Mouse (Mus musculus): ENCODE data around the gene Pglyrp1. TPM values are rescaled to one million over a fixed set of nuclear protein-coding genes. Genes with fewer than 3 reads are reported as not detected.
"Not testable (repeated sequence)": the region's sequence is repeated elsewhere in the genome, so short reads cannot be mapped to it uniquely, and the experiment has no call there.

Gene Pglyrp1
- 0.26 and 0.43 TPM in 2 replicates for polyA plus RNA-seq (2016; fragmentation: Nextera tagmentation; extraction: Ambion mirVana)

DNA sequence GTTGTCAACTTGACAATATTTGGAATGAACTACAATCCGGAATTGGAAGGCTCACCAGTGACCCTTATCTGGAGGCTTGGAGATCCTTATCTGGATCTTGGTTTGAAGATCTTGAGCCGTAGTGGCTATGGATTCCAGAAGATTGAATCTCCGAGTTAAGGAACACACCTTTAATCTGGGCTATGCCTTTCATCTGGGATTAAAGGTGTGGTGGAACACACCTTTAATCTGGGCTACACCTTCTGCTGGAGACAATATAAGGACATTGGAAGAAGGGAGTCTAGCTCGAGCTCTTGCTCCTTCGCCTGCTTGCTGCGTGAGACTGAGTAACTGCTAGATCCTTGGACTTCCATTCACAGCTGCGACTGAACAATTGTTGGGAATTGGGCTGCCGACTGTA, at the start of gene Pglyrp1:
TSS of gene Pglyrp1 (plus strand) at position 301 of the 400 bp plus-strand sequence.
- WGBS: 100% methylated on average over 1 of the region's 8 CpGs
- H3K9me3 ChIP-seq; DNase-seq (ENCODE audit: low spot score); H3K27me3 ChIP-seq (ENCODE audit: insufficient read depth, poor library complexity, severe bottlenecking); H3K36me3 ChIP-seq; H3K27ac ChIP-seq; H3K4me3 ChIP-seq; H3K4me1 ChIP-seq: not testable (repeated sequence)

DNA sequence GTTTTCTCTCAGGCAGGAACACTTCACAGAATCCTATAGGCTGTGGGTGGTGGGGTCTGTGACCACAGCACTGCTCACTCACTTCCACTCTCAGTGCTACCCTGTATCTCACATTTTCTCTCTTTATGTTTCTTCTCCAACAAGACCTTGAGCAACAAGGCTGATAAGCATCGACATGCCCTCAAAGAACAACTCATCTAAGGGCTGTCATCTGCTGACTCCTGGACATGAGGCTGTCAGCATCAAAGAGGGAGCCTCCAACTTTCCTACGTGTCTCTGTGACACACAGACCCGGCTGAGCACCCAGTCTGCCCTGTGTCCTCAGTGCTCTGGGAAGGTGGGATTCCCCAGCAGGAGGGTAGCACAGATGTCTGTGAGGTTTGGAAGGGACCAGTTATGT, 49.6 kb upstream of the Pglyrp1 start, which contains the start of gene Psg17:
TSS of gene Psg17 (minus strand) at position 101 of the 400 bp plus-strand sequence.
- no peaks in the 10 kb centered on the region for H3K36me3 ChIP-seq
- H3K4me3 ChIP-seq: no peak within 1 kb of the TSS
- peak; percentile 71 for DNase-seq (ENCODE audit: low spot score)
- no peak within 1 kb of the TSS for H3K27ac ChIP-seq
- H3K9me3 ChIP-seq: no peaks in the 10 kb centered on the region
- H3K27me3 ChIP-seq (ENCODE audit: insufficient read depth, poor library complexity, severe bottlenecking): no peaks in the 10 kb centered on the region
- 69% methylated on average over 3 of the region's 3 CpGs for WGBS
- H3K4me1 ChIP-seq: no peaks in the 10 kb centered on the region

DNA sequence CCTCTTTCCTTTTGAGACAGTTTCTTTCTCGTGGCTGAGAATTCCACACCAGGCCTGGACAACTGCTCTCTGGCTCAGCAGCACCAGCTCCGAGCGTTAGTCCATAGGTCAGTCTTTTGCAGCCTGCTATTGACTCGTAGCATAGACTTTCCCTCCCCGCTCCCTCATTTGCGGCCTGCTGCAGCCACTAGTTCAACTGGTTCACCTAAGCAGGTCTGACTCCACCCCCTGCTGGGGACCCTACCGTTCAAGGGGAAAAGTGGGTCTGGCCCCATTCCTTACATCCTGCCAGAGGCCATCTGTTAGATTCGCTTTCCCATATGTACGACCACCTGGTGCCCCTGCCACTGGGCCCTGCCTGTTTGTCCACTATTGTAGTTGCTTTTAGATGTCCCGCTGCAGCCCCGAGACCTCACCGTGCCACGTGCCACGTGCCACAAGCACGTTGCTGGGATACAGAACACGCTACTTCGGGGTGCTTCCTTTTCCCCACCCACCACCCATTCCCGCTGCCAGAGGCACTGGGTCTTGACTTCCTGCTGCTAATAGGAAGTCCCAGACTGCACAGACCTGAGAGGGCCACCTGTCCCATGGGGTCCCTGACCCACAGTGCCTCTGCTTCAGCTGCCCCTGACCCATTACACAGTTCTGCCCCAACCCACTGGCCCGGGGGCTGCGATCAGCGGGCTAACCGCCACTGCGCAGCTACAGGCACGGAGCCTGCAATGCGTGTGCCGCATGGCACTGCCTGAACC, 43.2 kb upstream of the Pglyrp1 start:
- Histone ChIP-seq H3K27me3 (ENCODE audit: insufficient read depth, poor library complexity, severe bottlenecking) (no peaks in the 10 kb centered on the region), H3K9me3 (peaks cover 4% of the 10 kb centered on the region; the same call in 1 of the 2 replicates), H3K36me3 (no peaks in the 10 kb centered on the region), H3K4me1 (no peaks in the 10 kb centered on the region), H3K27ac (no peak overlapping the region), H3K4me3 (no peak overlapping the region)
- no peak for DNase-seq (ENCODE audit: low spot score)
- WGBS: 58% methylated on average over 26 of the region's 26 CpGs

DNA sequence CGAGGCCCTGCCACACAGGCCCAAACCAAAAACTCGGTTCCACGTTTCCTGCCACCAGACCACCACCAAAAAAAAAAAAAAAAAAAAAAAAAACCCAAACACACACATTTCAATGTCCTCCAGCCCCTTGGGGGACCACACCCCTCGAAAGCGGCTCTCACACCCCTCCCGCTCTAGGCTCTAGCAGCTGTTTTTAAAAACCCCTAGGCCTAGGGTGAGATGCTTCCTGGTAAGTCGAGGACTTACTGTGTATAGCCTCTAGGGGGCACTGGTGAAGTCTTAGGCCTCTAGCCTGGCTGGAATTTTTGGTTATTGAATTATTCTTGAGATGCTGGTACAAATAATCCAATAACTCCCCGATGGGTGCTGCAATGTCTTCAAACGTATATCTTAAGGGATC, 42.5 kb upstream of the Pglyrp1 start:
- DNase-seq (ENCODE audit: low spot score): no peak
- Histone ChIP-seq H3K27me3 (ENCODE audit: insufficient read depth, poor library complexity, severe bottlenecking) (no peaks in the 10 kb centered on the region), H3K27ac (no peak overlapping the region), H3K9me3 (peaks cover 7% of the 10 kb centered on the region; the same call in 1 of the 2 replicates), H3K4me1 (no peaks in the 10 kb centered on the region), H3K36me3 (no peaks in the 10 kb centered on the region), H3K4me3 (no peak overlapping the region)
- WGBS: 51% methylated on average over 9 of the region's 9 CpGs

DNA sequence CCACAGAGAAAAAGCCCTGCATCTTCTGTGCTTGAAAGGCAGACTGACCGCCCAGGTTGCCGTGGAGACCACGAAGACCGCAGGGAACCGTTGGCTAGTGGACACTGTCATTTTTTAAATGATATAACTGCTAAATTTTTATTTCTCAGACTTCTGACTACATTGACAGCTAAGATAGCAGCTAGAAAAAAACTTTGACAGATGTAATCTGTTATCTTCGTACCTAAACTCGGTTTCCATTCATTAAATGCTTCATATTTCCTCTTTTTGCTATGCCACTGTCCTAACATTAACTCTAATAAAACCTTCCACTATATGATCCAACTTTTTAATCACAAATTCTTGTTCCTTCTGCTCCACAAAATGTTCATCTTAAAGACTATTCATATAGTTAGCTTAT, 41.6 kb upstream of the Pglyrp1 start:
- 89% methylated on average over 7 of the region's 7 CpGs for WGBS
- peaks cover 7% of the 10 kb centered on the region; the same call in 1 of the 2 replicates for H3K9me3 ChIP-seq
- no peak overlapping the region for H3K4me3 ChIP-seq
- H3K36me3 ChIP-seq: no peaks in the 10 kb centered on the region
- H3K27me3 ChIP-seq (ENCODE audit: insufficient read depth, poor library complexity, severe bottlenecking): no peaks in the 10 kb centered on the region
- H3K4me1 ChIP-seq: no peaks in the 10 kb centered on the region
- no peak for DNase-seq (ENCODE audit: low spot score)
- H3K27ac ChIP-seq: no peak overlapping the region

DNA sequence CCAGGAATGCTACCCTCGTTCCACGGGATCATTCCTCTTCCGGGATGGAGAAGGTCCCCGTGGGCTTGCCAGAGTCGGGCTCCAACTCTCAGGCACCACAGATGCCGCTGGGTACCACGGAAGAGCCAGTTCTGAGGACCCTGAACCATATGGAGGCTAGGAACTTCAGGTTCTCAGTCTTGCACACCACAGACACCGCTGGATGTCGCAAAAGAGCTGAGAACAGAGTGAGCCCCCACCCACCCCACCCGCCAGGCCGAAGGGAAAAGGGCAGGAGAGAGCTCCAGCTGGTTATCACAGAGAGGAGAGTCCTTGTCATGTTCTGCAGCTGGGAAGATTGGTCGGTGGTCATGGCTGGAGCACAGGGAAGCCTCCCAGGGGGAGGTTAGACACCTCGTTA, 38.8 kb upstream of the Pglyrp1 start:
- H3K27ac ChIP-seq: no peak overlapping the region
- H3K36me3 ChIP-seq: no peaks in the 10 kb centered on the region
- DNase-seq (ENCODE audit: low spot score): no peak
- no peaks in the 10 kb centered on the region for H3K4me1 ChIP-seq
- H3K9me3 ChIP-seq: peaks cover 7% of the 10 kb centered on the region; the same call in 1 of the 2 replicates
- H3K4me3 ChIP-seq: no peak overlapping the region
- no peaks in the 10 kb centered on the region for H3K27me3 ChIP-seq (ENCODE audit: insufficient read depth, poor library complexity, severe bottlenecking)
- 28% methylated on average over 13 of the region's 13 CpGs for WGBS

DNA sequence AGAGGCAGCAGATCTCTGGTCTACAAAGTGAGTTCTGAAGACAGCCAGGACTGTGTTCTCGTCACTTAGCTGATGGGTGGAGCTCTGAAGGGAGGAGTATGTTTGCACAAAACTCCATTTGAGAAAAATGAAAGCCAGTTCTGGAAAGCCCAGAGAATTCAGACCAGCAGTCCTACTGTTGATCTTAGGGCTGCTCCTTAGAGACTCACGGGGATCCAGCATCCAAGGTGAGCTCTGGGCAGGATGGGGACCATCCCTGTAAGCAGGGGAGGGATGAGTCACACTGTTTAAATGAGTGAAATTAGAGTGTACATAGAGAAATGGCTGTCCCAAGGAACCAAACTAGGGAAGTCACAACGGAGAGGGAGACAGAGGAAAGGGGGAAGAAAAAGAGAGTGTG, 31.3 kb upstream of the Pglyrp1 start, which contains the start of gene Mill2:
TSS of gene Mill2 (plus strand) at position 102 of the 400 bp plus-strand sequence.
- peak within 1 kb of the TSS; percentile 60 for H3K4me3 ChIP-seq
- H3K4me1 ChIP-seq: peaks cover 3% of the 10 kb centered on the region; the same call in 1 of the 2 replicates
- DNase-seq (ENCODE audit: low spot score): no peak
- no peaks in the 10 kb centered on the region for H3K27me3 ChIP-seq (ENCODE audit: insufficient read depth, poor library complexity, severe bottlenecking)
- 27% methylated on average over 3 of the region's 3 CpGs for WGBS
- H3K9me3 ChIP-seq: no peaks in the 10 kb centered on the region
- peak within 1 kb of the TSS; percentile 60 for H3K27ac ChIP-seq
- no peaks in the 10 kb centered on the region for H3K36me3 ChIP-seq

DNA sequence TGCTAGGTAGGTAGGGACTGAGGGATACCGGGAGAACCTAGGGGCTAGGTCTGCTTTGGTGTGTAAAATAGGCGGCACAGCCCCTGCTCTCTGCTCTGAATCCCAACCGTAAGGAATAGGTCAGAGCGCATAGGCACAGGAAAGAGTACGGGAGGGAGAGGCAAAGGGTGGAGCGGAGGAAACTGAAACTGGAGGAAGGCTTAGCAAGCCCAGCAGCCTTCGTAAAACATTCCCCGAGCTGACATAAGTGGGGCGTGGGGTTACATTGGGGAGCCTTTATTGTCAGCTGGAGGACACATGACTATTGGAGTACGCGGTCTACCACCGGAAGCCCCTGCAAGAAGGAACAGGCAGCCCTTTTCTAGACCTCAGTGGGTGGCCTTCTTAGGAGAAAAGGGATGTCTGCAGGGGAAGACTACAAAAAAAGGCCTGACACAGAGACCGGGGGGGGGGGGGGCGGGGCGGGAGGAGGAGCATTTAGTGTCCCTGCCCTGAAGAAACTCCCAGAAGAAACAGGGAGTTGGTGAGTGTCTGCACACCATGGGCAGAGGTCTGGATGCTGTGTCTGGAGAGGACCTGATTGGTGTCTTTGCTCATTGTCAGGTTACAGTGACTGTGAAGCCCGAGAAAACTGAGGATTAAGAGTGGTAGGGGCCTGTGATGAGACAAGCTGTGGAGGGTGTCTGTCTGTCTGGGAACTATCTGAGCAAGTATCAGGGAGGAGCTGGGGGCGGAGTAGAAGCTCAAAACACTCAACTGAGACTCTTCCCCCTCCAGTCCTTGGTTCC, 30.6 kb upstream of the Pglyrp1 start:
- H3K27ac ChIP-seq: peak overlapping the region; percentile 60
- no peaks in the 10 kb centered on the region for H3K27me3 ChIP-seq (ENCODE audit: insufficient read depth, poor library complexity, severe bottlenecking)
- H3K4me3 ChIP-seq: peak overlapping the region; percentile 60
- no peaks in the 10 kb centered on the region for H3K9me3 ChIP-seq
- no peaks in the 10 kb centered on the region for H3K36me3 ChIP-seq
- DNase-seq (ENCODE audit: low spot score): no peak
- WGBS: 4% methylated on average over 14 of the region's 17 CpGs
- H3K4me1 ChIP-seq: peaks cover 3% of the 10 kb centered on the region; the same call in 1 of the 2 replicates

DNA sequence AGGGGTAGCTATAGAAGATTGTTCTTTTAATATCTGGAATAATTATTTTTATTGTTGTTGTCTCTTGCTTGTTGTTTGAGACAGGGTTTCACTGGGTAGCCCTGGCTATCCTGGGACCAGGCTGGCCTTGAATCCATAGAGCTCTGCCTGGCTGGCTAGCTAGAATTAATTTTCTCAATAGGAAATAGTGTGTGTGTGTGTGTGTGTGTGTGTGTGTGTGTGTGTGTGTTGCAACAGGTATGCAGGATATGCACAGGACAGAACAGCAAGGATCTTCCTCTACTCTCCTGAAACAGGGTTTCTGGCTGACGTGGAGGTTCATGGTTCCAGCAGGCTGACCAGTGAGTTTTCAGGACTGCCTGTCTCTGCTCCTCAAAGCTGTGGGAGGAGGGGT, 30.0 kb upstream of the Pglyrp1 start:
- no peaks in the 10 kb centered on the region for H3K27me3 ChIP-seq (ENCODE audit: insufficient read depth, poor library complexity, severe bottlenecking)
- H3K4me1 ChIP-seq: peaks cover 3% of the 10 kb centered on the region; the same call in 1 of the 2 replicates
- no peak for DNase-seq (ENCODE audit: low spot score)
- no peaks in the 10 kb centered on the region for H3K36me3 ChIP-seq
- no peaks in the 10 kb centered on the region for H3K9me3 ChIP-seq
- WGBS: 94% methylated on average over 1 of the region's 1 CpGs
- peak overlapping the region; percentile 60; the same call in 1 of the 2 replicates for H3K4me3 ChIP-seq
- no peak overlapping the region for H3K27ac ChIP-seq

DNA sequence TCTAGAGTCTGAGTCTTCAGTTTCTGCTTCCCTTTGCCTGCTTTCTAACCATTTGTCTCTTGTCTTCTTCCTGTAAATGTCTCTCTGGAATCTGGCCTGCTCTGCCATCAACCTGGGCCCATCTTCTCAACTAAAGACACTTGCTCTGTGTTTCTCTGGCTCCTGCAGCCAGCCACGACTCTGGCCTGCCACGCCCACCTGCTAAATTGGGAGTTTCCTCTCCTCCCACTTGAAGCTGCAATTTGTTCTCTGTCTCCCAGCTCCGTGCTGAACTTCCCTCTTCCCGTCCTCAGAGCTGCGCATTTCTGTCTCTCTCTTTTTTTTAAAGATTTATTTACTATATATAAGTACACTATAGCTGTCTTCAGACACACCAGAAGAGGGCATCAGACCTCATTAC, 26.3 kb upstream of the Pglyrp1 start:
- no peak overlapping the region for H3K27ac ChIP-seq
- DNase-seq (ENCODE audit: low spot score): no peak
- WGBS: 32% methylated on average over 5 of the region's 5 CpGs

DNA sequence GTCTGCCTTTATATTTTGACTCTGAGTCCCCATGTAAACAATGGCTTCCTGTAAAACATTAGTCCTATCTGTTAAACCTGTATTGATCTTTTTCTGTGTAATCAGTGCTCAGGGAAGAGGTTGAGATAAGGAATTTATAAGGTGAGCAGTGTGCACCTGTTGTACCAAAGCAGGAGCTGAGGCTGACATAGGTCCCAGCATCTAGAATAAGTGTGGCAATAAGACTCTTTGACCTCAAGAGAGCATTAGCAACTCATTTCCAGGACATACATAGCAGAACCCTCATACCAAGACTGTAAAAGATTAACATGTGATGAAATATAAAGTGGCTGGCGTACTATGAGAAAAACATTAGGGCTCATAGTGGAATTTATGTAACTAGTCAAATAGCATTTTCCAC, 22.7 kb upstream of the Pglyrp1 start:
- Histone ChIP-seq H3K9me3 (no peaks in the 10 kb centered on the region), H3K4me1 (no peaks in the 10 kb centered on the region), H3K4me3 (no peak overlapping the region), H3K36me3 (no peaks in the 10 kb centered on the region), H3K27ac (no peak overlapping the region), H3K27me3 (ENCODE audit: insufficient read depth, poor library complexity, severe bottlenecking) (no peaks in the 10 kb centered on the region)
- 73% methylated on average over 1 of the region's 1 CpGs for WGBS
- DNase-seq (ENCODE audit: low spot score): no peak

More for the DNA sequence above, 26.3 kb upstream of the Pglyrp1 start:
- H3K36me3 ChIP-seq: no peaks in the 10 kb centered on the region
- no peak overlapping the region for H3K4me3 ChIP-seq
- H3K9me3 ChIP-seq: no peaks in the 10 kb centered on the region
- H3K4me1 ChIP-seq: peaks cover 3% of the 10 kb centered on the region; the same call in 1 of the 2 replicates
- no peaks in the 10 kb centered on the region for H3K27me3 ChIP-seq (ENCODE audit: insufficient read depth, poor library complexity, severe bottlenecking)

DNA sequence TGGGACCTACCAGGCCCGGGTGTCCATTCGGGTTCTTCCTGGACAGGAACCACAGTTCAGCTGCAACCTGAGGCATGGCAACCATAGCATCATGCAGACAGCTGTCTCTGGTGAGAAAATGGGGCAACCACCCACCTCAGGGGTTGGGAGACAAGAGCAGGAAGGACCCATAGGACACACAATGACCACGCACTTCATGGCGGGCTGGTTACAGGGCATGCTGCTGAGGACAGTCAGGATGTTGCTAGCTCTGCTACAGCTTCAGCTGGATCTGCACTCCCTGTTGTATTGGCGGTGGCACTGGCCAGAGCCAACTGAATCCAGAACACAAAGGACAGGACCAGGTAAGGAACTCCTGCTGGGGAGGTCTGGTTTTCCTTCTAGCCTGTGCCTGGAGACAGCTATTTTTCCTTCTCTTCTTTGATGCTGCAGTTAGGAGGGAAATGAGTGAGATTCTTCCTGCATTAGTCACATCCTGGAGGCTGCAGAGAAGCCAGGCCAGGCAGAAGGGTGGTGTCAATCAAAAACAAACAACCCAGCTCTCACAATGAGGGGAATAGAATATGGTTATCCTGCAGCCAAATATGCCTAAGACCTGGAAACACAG, 12.7 kb upstream of the Pglyrp1 start:
- Histone ChIP-seq H3K27ac (peak overlapping the region; percentile 77; the same call in 1 of the 2 replicates), H3K4me1 (peaks cover 12% of the 10 kb centered on the region), H3K36me3 (no peaks in the 10 kb centered on the region), H3K27me3 (ENCODE audit: insufficient read depth, poor library complexity, severe bottlenecking) (no peaks in the 10 kb centered on the region), H3K9me3 (no peaks in the 10 kb centered on the region; the same call in 1 of the 2 replicates), H3K4me3 (no peak overlapping the region)
- WGBS: 66% methylated on average over 5 of the region's 5 CpGs
- no peak for DNase-seq (ENCODE audit: low spot score)

Measured in heart, embryonic 10.5 days (tissue).